Mouse (Mus musculus) brain, embryonic 14.5 days (tissue): Measurements from ENCODE around the gene Gm4187.
"Not testable (repeated sequence)": the region's sequence is repeated elsewhere in the genome, so short reads cannot be mapped to it uniquely, and the experiment has no call there.

Experiments used
- CTCF ChIP-seq: fragments of 200-500 bp; IDR thresholded peaks from 2 replicates; pipeline ENCODE4 v1.5.1; 2012; ENCODE audit warnings: inconsistent platforms, mild to moderate bottlenecking, moderate library complexity, borderline replicate concordance; ENCODE audit not compliant: insufficient read depth, insufficient read length; ENCODE audit errors: extremely low read depth
- POLR2A ChIP-seq: fragments of 200-500 bp; IDR thresholded peaks from 2 replicates; pipeline ENCODE4 v1.6.1; 2012; ENCODE audit warnings: mild to moderate bottlenecking, inconsistent platforms, borderline replicate concordance; ENCODE audit not compliant: poor library complexity, insufficient read depth, insufficient read length, severe bottlenecking; ENCODE audit errors: extremely low read depth

DNA sequence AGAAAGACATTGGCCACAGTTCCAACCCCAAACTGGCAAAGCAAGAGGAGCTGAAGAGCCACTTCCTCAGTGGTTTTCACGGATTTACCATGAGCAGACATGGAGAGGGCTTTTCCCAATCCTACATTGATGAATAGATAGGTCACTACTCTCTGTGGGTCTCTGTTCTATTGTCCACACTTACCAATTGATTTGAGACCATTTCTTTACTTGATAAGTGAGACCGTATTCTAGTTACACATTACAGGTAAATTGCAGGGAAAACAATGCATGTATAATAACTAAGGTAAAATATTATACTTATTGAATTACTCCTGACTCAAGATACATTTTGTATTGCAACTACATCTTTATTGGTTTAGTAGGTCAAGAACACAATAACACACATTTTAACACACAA, at the start of gene Gm4187:
- TF ChIP-seq POLR2A, CTCF: not testable (repeated sequence)
